Mouse (Mus musculus) neutrophil, adult 5-6 weeks (primary cell): ENCODE results near the gene Gm11939. TPM values are rescaled to one million over a fixed set of nuclear protein-coding genes. Genes with fewer than 3 reads are reported as not detected.

Experiments used
- ATAC-seq: fragments of 151-379, 151-347 bp; 2 replicates; pipeline ENCODE4 v1.8.0; 2017; ENCODE audit warnings: mild to moderate bottlenecking, moderate TSS enrichment; ENCODE audit not compliant: insufficient number of reproducible peaks, poor library complexity, low FRiP score, severe bottlenecking; ENCODE audit errors: extremely low read depth
- total RNA-seq: library from RNA; stranded (forward); fragments of 200-1000 nt; gene quantifications from 2 replicates; pipeline ENCODE4 v1.2.3, GENCODE M21; 2017

Gene Gm11939
- total RNA-seq, 1 experiment from 2014 or later: not detected

DNA sequence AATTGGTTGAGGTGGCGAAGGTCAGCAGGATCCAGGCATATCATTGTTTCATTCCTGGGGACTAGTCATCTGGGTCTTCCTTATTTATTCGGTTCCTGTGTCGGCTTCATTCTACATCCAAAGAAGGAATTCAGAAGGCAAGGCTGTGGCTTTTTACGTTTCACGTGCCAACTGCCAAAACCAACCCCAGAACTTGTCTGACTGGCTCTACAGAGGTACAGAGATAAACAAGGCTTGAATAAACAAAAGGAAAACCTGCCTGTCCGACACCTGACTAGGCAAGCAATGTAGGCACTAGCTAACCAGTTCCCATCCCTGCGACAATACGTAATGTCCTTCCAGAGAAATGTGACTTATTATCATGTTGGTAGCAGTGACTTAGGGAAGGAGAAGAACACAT lies 45.2 kb downstream of the Gm11939 start:
- no peak for ATAC-seq

Other genes with a start within 250 kb of the Gm11939 start
- gene Krt25, start 236.5 kb downstream of the Gm11939 start, total RNA-seq: not detected in 2 replicates
- gene Krt26, start 221.5 kb downstream of the Gm11939 start, total RNA-seq: not detected in 2 replicates
- gene Krt27, start 208.4 kb downstream of the Gm11939 start, total RNA-seq: not detected in 2 replicates
- gene Krt28, start 184.6 kb downstream of the Gm11939 start, total RNA-seq: not detected in 2 replicates
- 0.93 TPM in 1 of 2 replicates, not detected in the other for gene Krt10, start 170.1 kb downstream of the Gm11939 start, total RNA-seq
- 0.58 TPM in 1 of 2 replicates, not detected in the other for gene Krt12, start 137.2 kb downstream of the Gm11939 start, total RNA-seq
- gene Krt20, start 121.3 kb downstream of the Gm11939 start, total RNA-seq: not detected in 2 replicates
- gene Krt23, start 66.3 kb downstream of the Gm11939 start, total RNA-seq: 1.5 and 2.9 TPM in 2 replicates
- gene Krt39, start 38.1 kb downstream of the Gm11939 start, total RNA-seq: not detected in 2 replicates
- gene Krt40, start 16.3 kb downstream of the Gm11939 start, total RNA-seq: not detected in 2 replicates
- not detected in 2 replicates for gene Krtap3-3, start 8.6 kb downstream of the Gm11939 start, total RNA-seq
- not detected in 2 replicates for gene Krtap3-2, start 2.6 kb downstream of the Gm11939 start, total RNA-seq
- gene Krtap3-1, start 7.2 kb upstream of the Gm11939 start, total RNA-seq: not detected in 2 replicates
- gene Krtap1-5, start 21.6 kb upstream of the Gm11939 start, total RNA-seq: not detected in 2 replicates
- not detected in 2 replicates for gene Krtap1-4, start 24.2 kb upstream of the Gm11939 start, total RNA-seq
- gene Krtap1-3, start 31.9 kb upstream of the Gm11939 start, total RNA-seq: not detected in 2 replicates
- not detected in 2 replicates for gene Krtap9-3, start 38.6 kb upstream of the Gm11939 start, total RNA-seq
- gene Gm11938, start 43.8 kb upstream of the Gm11939 start, total RNA-seq: not detected in 2 replicates
- gene Gm11937, start 50.7 kb upstream of the Gm11939 start, total RNA-seq: not detected in 2 replicates
- gene Krtap2-4, start 55.4 kb upstream of the Gm11939 start, total RNA-seq: not detected in 2 replicates
- gene Gm11562, start 61.0 kb upstream of the Gm11939 start, total RNA-seq: not detected in 2 replicates
- not detected in 2 replicates for gene Krtap4-1, start 68.8 kb upstream of the Gm11939 start, total RNA-seq
- gene Krtap4-2, start 75.6 kb upstream of the Gm11939 start, total RNA-seq: not detected in 2 replicates
- not detected in 2 replicates for gene Krtap4-7, start 84.6 kb upstream of the Gm11939 start, total RNA-seq
- not detected in 2 replicates for gene Gm11555, start 90.8 kb upstream of the Gm11939 start, total RNA-seq
- not detected in 2 replicates for gene Gm11563, start 99.5 kb upstream of the Gm11939 start, total RNA-seq
- gene Krtap4-6, start 106.5 kb upstream of the Gm11939 start, total RNA-seq: not detected in 2 replicates
- gene Gm14190, start 131.3 kb upstream of the Gm11939 start, total RNA-seq: not detected in 2 replicates
- not detected in 2 replicates for gene Gm14180, start 174.8 kb upstream of the Gm11939 start, total RNA-seq
- gene Gm11595, start 213.4 kb upstream of the Gm11939 start, total RNA-seq: not detected in 2 replicates
- not detected in 2 replicates for gene Krtap4-8, start 221.2 kb upstream of the Gm11939 start, total RNA-seq
- gene Krtap4-9, start 225.7 kb upstream of the Gm11939 start, total RNA-seq: not detected in 2 replicates
- not detected in 2 replicates for gene Gm11596, start 234.0 kb upstream of the Gm11939 start, total RNA-seq
- gene Gm11569, start 239.5 kb upstream of the Gm11939 start, total RNA-seq: not detected in 2 replicates
- gene Gm11554, start 245.0 kb upstream of the Gm11939 start, total RNA-seq: not detected in 2 replicates